Mouse (Mus musculus) hindbrain, embryonic 10.5 days (tissue): ENCODE data around the gene Abca4. TPM values are rescaled to one million over a fixed set of nuclear protein-coding genes. Genes with fewer than 3 reads are reported as not detected.

ENCODE experiments used
- DNase-seq: peaks from one replicate; pipeline ENCODE4 v3.0.0-alpha.2; 2017; ENCODE audit warnings: low spot score
- H3K27ac ChIP-seq: fragments of 300-500 bp; sonication (generic); 2 replicates; pipeline ENCODE4 v1.5.1; 2016; ENCODE audit warnings: mild to moderate bottlenecking, moderate library complexity
- H3K27me3 ChIP-seq: fragments of 300-500 bp; sonication (generic); 2 replicates; pipeline ENCODE4 v1.6.1; 2016; ENCODE audit warnings: mild to moderate bottlenecking; ENCODE audit not compliant: poor library complexity, insufficient read depth, severe bottlenecking
- H3K36me3 ChIP-seq: fragments of 300-500 bp; sonication (generic); 2 replicates; pipeline ENCODE4 v1.6.1; 2016; ENCODE audit warnings: mild to moderate bottlenecking, moderate library complexity
- H3K4me1 ChIP-seq: fragments of 300-500 bp; sonication (generic); replicated peaks from 2 replicates; pipeline ENCODE4 v1.6.1; 2016; ENCODE audit warnings: mild to moderate bottlenecking
- H3K4me3 ChIP-seq: fragments of 300-500 bp; sonication (generic); 2 replicates; pipeline ENCODE4 v1.5.1; 2016; ENCODE audit warnings: mild to moderate bottlenecking, moderate library complexity
- H3K9me3 ChIP-seq: fragments of 300-500 bp; sonication (generic); 2 replicates; pipeline ENCODE4 v1.6.1; 2016; ENCODE audit warnings: mild to moderate bottlenecking, moderate library complexity
- WGBS: fragments of 180-500 bp; shearing (Covaris S2); methylation state at CpG from one replicate; pipeline ENCODE4 v1.1.7; 2016; 5-methylcytosine and 5-hydroxymethylcytosine counted together
- polyA plus RNA-seq: library from polyadenylated mRNA; unstranded; fragments of >200 nt; fragmentation: Nextera tagmentation; extraction: Ambion mirVana; gene quantifications from 2 replicates; pipeline ENCODE4 v1.2.1, GENCODE M21; 2016

Abca4 gene
- 2.1 and 2.3 TPM in 2 replicates for polyA plus RNA-seq

GRCm38 (mm10) chr3:122043799-122044547, at the start of gene Abca4:
Gene Abca4 (plus strand): TSS chr3:122044443.
- Histone ChIP-seq H3K4me1 (peaks cover 64% of the 10 kb centered on the region), H3K36me3 (no peaks in the 10 kb centered on the region), H3K9me3 (no peaks in the 10 kb centered on the region), H3K27me3 (peaks cover 78% of the 10 kb centered on the region), H3K27ac (peak within 1 kb of the TSS; percentile 78), H3K4me3 (peak within 1 kb of the TSS; percentile 41)
- 3% methylated on average over 26 of the region's 26 CpGs for whole genome bisulfite sequencing
- DNase-seq, result peak; percentile 55

- WGBS, result 66% methylated on average over 4 of the region's 4 CpGs
- H3K27ac ChIP-seq, result no peak overlapping the region
- DNase-seq, result no peak
- no peak overlapping the region for H3K4me3 ChIP-seq
- H3K9me3 ChIP-seq, result no peaks in the 10 kb centered on the region
- no peaks in the 10 kb centered on the region for H3K27me3 ChIP-seq
- peaks cover 6% of the 10 kb centered on the region for H3K4me1 ChIP-seq
- H3K36me3 ChIP-seq, result 0 out of 2 replicates have a peak, but pooled peaks cover 5% of the 10 kb centered on the region
Observed at GRCm38 (mm10) chr3:121995125-121995524, 49.1 kb upstream of the Abca4 start.

GRCm38 (mm10) chr3:121999934-122000333, 44.3 kb upstream of the Abca4 start:
- Histone ChIP-seq H3K4me1 (peaks cover 8% of the 10 kb centered on the region), H3K36me3 (peaks cover 6% of the 10 kb centered on the region; the same call in 1 of the 2 replicates), H3K9me3 (no peaks in the 10 kb centered on the region), H3K27ac (no peak overlapping the region), H3K4me3 (no peak overlapping the region), H3K27me3 (no peaks in the 10 kb centered on the region)
- WGBS, result 88% methylated on average over 2 of the region's 2 CpGs
- peak; percentile 12 for DNase-seq

- Histone ChIP-seq H3K36me3 (peaks cover 6% of the 10 kb centered on the region; the same call in 1 of the 2 replicates), H3K27me3 (no peaks in the 10 kb centered on the region), H3K27ac (no peak overlapping the region), H3K9me3 (no peaks in the 10 kb centered on the region), H3K4me3 (no peak overlapping the region), H3K4me1 (peaks cover 8% of the 10 kb centered on the region)
- no peak for DNase-seq
- 72% methylated on average over 6 of the region's 6 CpGs for WGBS
Observed at GRCm38 (mm10) chr3:122001568-122001967, 42.7 kb upstream of the Abca4 start.

GRCm38 (mm10) chr3:122009818-122010217, 34.4 kb upstream of the Abca4 start:
- 89% methylated on average over 5 of the region's 5 CpGs for WGBS
- H3K4me3 ChIP-seq, result no peak overlapping the region
- no peaks in the 10 kb centered on the region for H3K4me1 ChIP-seq
- H3K9me3 ChIP-seq, result no peaks in the 10 kb centered on the region
- no peak overlapping the region for H3K27ac ChIP-seq
- H3K36me3 ChIP-seq, result peaks cover 13% of the 10 kb centered on the region
- no peak for DNase-seq
- H3K27me3 ChIP-seq, result no peaks in the 10 kb centered on the region

- Histone ChIP-seq H3K4me1 (no peaks in the 10 kb centered on the region), H3K36me3 (peaks cover 13% of the 10 kb centered on the region), H3K9me3 (no peaks in the 10 kb centered on the region), H3K27me3 (no peaks in the 10 kb centered on the region), H3K4me3 (no peak overlapping the region), H3K27ac (no peak overlapping the region)
- DNase-seq, result no peak
- WGBS, result 94% methylated on average over 5 of the region's 5 CpGs
Observed at GRCm38 (mm10) chr3:122010292-122010691, 34.0 kb upstream of the Abca4 start.

- WGBS, result 82% methylated on average over 1 of the region's 1 CpGs
- Histone ChIP-seq H3K9me3 (no peaks in the 10 kb centered on the region), H3K27ac (no peak overlapping the region), H3K36me3 (peaks cover 13% of the 10 kb centered on the region), H3K4me3 (no peak overlapping the region), H3K4me1 (no peaks in the 10 kb centered on the region), H3K27me3 (no peaks in the 10 kb centered on the region)
- no peak for DNase-seq
Observed at GRCm38 (mm10) chr3:122012464-122012863, 31.8 kb upstream of the Abca4 start.

- H3K27ac ChIP-seq, result no peak overlapping the region
- H3K27me3 ChIP-seq, result no peaks in the 10 kb centered on the region
- 96% methylated on average over 7 of the region's 7 CpGs for WGBS
- no peaks in the 10 kb centered on the region for H3K9me3 ChIP-seq
- no peak for DNase-seq
- no peaks in the 10 kb centered on the region for H3K4me1 ChIP-seq
- H3K4me3 ChIP-seq, result no peak overlapping the region
- H3K36me3 ChIP-seq, result peaks cover 5% of the 10 kb centered on the region
Observed at GRCm38 (mm10) chr3:122018421-122018820, 25.8 kb upstream of the Abca4 start.

- Histone ChIP-seq H3K27me3 (no peaks in the 10 kb centered on the region), H3K4me1 (no peaks in the 10 kb centered on the region), H3K36me3 (peaks cover 5% of the 10 kb centered on the region), H3K4me3 (no peak overlapping the region), H3K9me3 (no peaks in the 10 kb centered on the region), H3K27ac (no peak overlapping the region)
- DNase-seq, result no peak
- WGBS, result 92% methylated on average over 5 of the region's 5 CpGs
Observed at GRCm38 (mm10) chr3:122019159-122019558, 25.1 kb upstream of the Abca4 start.

GRCm38 (mm10) chr3:122021029-122021652, 23.1 kb upstream of the Abca4 start:
- Histone ChIP-seq H3K9me3 (no peaks in the 10 kb centered on the region), H3K4me3 (no peak overlapping the region), H3K36me3 (no peaks in the 10 kb centered on the region), H3K27ac (no peak overlapping the region), H3K4me1 (no peaks in the 10 kb centered on the region), H3K27me3 (no peaks in the 10 kb centered on the region)
- 84% methylated on average over 8 of the region's 8 CpGs for WGBS
- DNase-seq, result no peak

GRCm38 (mm10) chr3:122022355-122022754, 21.9 kb upstream of the Abca4 start:
- DNase-seq, result no peak
- WGBS, result 91% methylated on average over 3 of the region's 3 CpGs

GRCm38 (mm10) chr3:122026676-122027075, 17.6 kb upstream of the Abca4 start:
- no peaks in the 10 kb centered on the region for H3K36me3 ChIP-seq

More at GRCm38 (mm10) chr3:122022355-122022754, 21.9 kb upstream of the Abca4 start:
- no peaks in the 10 kb centered on the region for H3K4me1 ChIP-seq
- H3K4me3 ChIP-seq, result no peak overlapping the region
- H3K36me3 ChIP-seq, result no peaks in the 10 kb centered on the region
- no peaks in the 10 kb centered on the region for H3K9me3 ChIP-seq
- H3K27ac ChIP-seq, result no peak overlapping the region
- no peaks in the 10 kb centered on the region for H3K27me3 ChIP-seq

GRCm38 (mm10) chr3:122027776-122028175, 16.5 kb upstream of the Abca4 start:
- no peak overlapping the region for H3K27ac ChIP-seq
- no peaks in the 10 kb centered on the region for H3K9me3 ChIP-seq
- H3K4me3 ChIP-seq, result no peak overlapping the region
- DNase-seq, result no peak
- no peaks in the 10 kb centered on the region for H3K27me3 ChIP-seq
- WGBS, result 89% methylated on average over 8 of the region's 8 CpGs
- H3K4me1 ChIP-seq, result no peaks in the 10 kb centered on the region
- H3K36me3 ChIP-seq, result no peaks in the 10 kb centered on the region

More at GRCm38 (mm10) chr3:122026676-122027075, 17.6 kb upstream of the Abca4 start:
- Histone ChIP-seq H3K27me3 (no peaks in the 10 kb centered on the region), H3K4me3 (no peak overlapping the region), H3K27ac (no peak overlapping the region), H3K4me1 (no peaks in the 10 kb centered on the region), H3K9me3 (no peaks in the 10 kb centered on the region)
- no peak for DNase-seq
- WGBS, result 84% methylated on average over 5 of the region's 5 CpGs
